ENCODE assay signal across 8 mouse cellular contexts in the genomic region with DNA sequence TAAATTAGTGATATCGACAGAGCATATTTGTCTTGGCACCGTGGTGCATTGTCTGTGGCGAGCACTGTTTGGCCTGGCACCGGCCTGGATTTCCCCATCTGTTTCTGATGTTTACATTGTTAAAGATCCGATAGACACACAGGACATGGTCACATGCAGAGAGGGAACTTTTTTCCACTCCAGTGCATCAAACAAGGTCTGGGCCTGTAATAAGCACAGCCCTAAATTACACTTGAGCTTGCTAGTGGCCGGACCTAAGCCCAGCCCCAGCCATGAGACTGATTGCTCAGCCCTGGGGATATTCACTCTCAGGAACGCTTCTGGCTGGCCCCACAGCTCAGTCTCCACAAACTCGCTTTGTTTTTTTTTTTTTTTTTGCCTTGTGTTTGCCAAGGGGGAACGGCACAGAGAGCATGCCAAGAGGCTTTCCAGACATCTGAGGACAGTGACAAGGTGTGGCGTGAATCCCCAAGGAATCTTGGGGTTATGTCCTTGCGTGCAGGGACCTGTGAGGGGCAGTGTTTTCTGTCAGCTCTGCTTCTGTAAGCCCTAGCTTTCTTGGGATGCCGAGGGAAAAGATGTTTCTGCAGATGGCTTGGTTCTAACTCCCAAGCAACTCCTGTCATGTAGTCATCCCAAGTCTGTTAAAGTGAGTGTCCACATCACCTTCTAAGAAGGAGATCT.
A peak's percentile ranks its signal among the peaks of the same experiment; 100 is the strongest.
DNase-seq lines count a peak whose midpoint lies in the region; ATAC-seq and TF ChIP-seq lines count a peak whose summit lies in the region.

No protein-coding gene starts in this region.

- 0 out of 2 replicates have a peak, but pooled peaks cover 2% of the 10 kb centered on the region for H3K4me1 ChIP-seq in kidney, embryonic 14.5 days (ENCODE audit: control insufficient read depth, insufficient read depth, low read length)
- H3K4me1 ChIP-seq in embryonic facial prominence, embryonic 11.5 days (ENCODE audit: control insufficient read depth, insufficient read depth, low read length) = no peaks in the 10 kb centered on the region
- peaks cover 16% of the 10 kb centered on the region for H3K4me1 ChIP-seq in limb, embryonic 12.5 days (replicated peaks)

- H3K27ac ChIP-seq in kidney, embryonic 14.5 days (ENCODE audit: low read depth, low read length) = no peak overlapping the region
- H3K27ac ChIP-seq in embryonic facial prominence, embryonic 11.5 days (replicated peaks; ENCODE audit: low read depth, low read length) = no peak overlapping the region; the same call in 1 of the 2 replicates
- H3K27ac ChIP-seq in limb, embryonic 12.5 days = 0 out of 2 replicates have a peak overlapping the region, but pooled peaks have one; percentile 50

- no peak for TF ChIP-seq CTCF in Patski (IDR thresholded peaks at IDR 0.05)

- POLR2A ChIA-PET in Patski (lab: Charles Lee) = no interaction called here

- CTCF ChIA-PET in Patski (lab: Charles Lee) = no interaction called here

- no peak overlapping the region for H3K4me3 ChIP-seq in kidney, embryonic 14.5 days (ENCODE audit: low read length)
- H3K4me3 ChIP-seq in embryonic facial prominence, embryonic 11.5 days (ENCODE audit: low read depth, low read length) = no peak overlapping the region
- H3K4me3 ChIP-seq in limb, embryonic 12.5 days (replicated peaks) = no peak overlapping the region

- no peaks in the 10 kb centered on the region for H3K36me3 ChIP-seq in kidney, embryonic 14.5 days (ENCODE audit: control insufficient read depth, insufficient read depth, low read length)
- no peaks in the 10 kb centered on the region for H3K36me3 ChIP-seq in embryonic facial prominence, embryonic 11.5 days (replicated peaks; ENCODE audit: control insufficient read depth, insufficient read depth, low read depth, low read length)
- H3K36me3 ChIP-seq in limb, embryonic 12.5 days = no peaks in the 10 kb centered on the region

- no peaks in the 10 kb centered on the region for H3K9me3 ChIP-seq in kidney, embryonic 14.5 days (ENCODE audit: control insufficient read depth, low read length)
- H3K9me3 ChIP-seq in embryonic facial prominence, embryonic 11.5 days (replicated peaks; ENCODE audit: control insufficient read depth, low read length) = no peaks in the 10 kb centered on the region
- no peaks in the 10 kb centered on the region for H3K9me3 ChIP-seq in limb, embryonic 12.5 days

- peak; percentile 91 for ATAC-seq in kidney, embryonic 14.5 days (ENCODE audit: low FRiP score, low TSS enrichment)
- ATAC-seq in Patski = peak; percentile 39
- peak; percentile 39; the same call in 1 of the 2 replicates for ATAC-seq in embryonic facial prominence, embryonic 11.5 days (replicated peaks; ENCODE audit: insufficient number of reproducible peaks, low FRiP score, low TSS enrichment, low read depth)
- ATAC-seq in limb, embryonic 12.5 days (ENCODE audit: insufficient number of reproducible peaks, insufficient read depth, low FRiP score, low TSS enrichment, low read depth) = no peak
- no peak for ATAC-seq in megakaryocyte, adult 5-6 weeks (ENCODE audit: poor library complexity, severe bottlenecking)

- in situ Hi-C loops in Patski (cut with MboI; ENCODE audit: low pct_unique_long_range_greater_than_20kb) = no loop called here

- DNase-seq in kidney, adult 8-10 months = no peak
- DNase-seq in Patski (ENCODE audit: low read depth, low spot score) = peak; percentile 17
- DNase-seq in embryonic facial prominence, embryonic 11.5 days (ENCODE audit: low spot score) = peak; percentile 45
- DNase-seq in spleen, postnatal 10 days (ENCODE audit: low spot score in 2 of 2) = no peak
- DNase-seq in natural killer cell, adult 2 months (ENCODE audit: low spot score in 2 of 2) = no peak

- 23% methylated on average over 12 of the region's 12 CpGs for WGBS in kidney, embryonic 14.5 days
- WGBS in embryonic facial prominence, embryonic 11.5 days = 30% methylated on average over 12 of the region's 12 CpGs
- WGBS in limb, embryonic 12.5 days = 31% methylated on average over 12 of the region's 12 CpGs

- H3K27me3 ChIP-seq in kidney, embryonic 14.5 days (ENCODE audit: control insufficient read depth, insufficient read depth, low read length) = no peaks in the 10 kb centered on the region
- H3K27me3 ChIP-seq in Patski = peaks cover 3% of the 10 kb centered on the region
- no peaks in the 10 kb centered on the region for H3K27me3 ChIP-seq in embryonic facial prominence, embryonic 11.5 days (ENCODE audit: control insufficient read depth, insufficient read depth, low read length)
- no peaks in the 10 kb centered on the region for H3K27me3 ChIP-seq in limb, embryonic 12.5 days

- no peak overlapping the region for H3K4me2 ChIP-seq in kidney, embryonic 14.5 days (replicated peaks; ENCODE audit: low read depth, low read length)
- H3K4me2 ChIP-seq in embryonic facial prominence, embryonic 11.5 days (ENCODE audit: low read depth, low read length) = no peak overlapping the region
- H3K4me2 ChIP-seq in limb, embryonic 12.5 days = no peak overlapping the region

- H3K9ac ChIP-seq in kidney, embryonic 14.5 days (ENCODE audit: low read depth, low read length) = no peak overlapping the region
- no peak overlapping the region for H3K9ac ChIP-seq in embryonic facial prominence, embryonic 11.5 days (replicated peaks; ENCODE audit: low read length)
- no peak overlapping the region; the same call in 1 of the 2 replicates for H3K9ac ChIP-seq in limb, embryonic 12.5 days (replicated peaks)

Comparison
In these comparisons a context has a peak if more than half of its experiments do, and no peak if none do; other contexts are left out.
1. ATAC-seq: peak in kidney, embryonic 14.5 days (single experiment), Patski (single experiment) and embryonic facial prominence, embryonic 11.5 days (single experiment); none in limb, embryonic 12.5 days (single experiment) and megakaryocyte, adult 5-6 weeks (single experiment).
2. DNase-seq: peak in Patski (single experiment) and embryonic facial prominence, embryonic 11.5 days (single experiment); none in kidney, adult 8-10 months (0 of 2), spleen, postnatal 10 days (0 of 2) and natural killer cell, adult 2 months (0 of 2).